Mouse (Mus musculus) olfactory bulb, adult 2 months (tissue): Measurements from ENCODE around the gene Slc7a14.

ENCODE experiments used
- CTCF ChIP-seq: fragments of 200-500 bp; IDR thresholded peaks from 2 replicates; pipeline ENCODE4 v1.5.1; 2012; ENCODE audit warnings: low read depth, mild to moderate bottlenecking, low read length, moderate library complexity; ENCODE audit not compliant: insufficient read depth
- POLR2A ChIP-seq: fragments of 200-500 bp; IDR thresholded peaks from 2 replicates; pipeline ENCODE4 v1.6.1; 2012; ENCODE audit warnings: mild to moderate bottlenecking, low read depth, low read length, moderate library complexity; ENCODE audit not compliant: insufficient read depth

- TF ChIP-seq CTCF (no peak), POLR2A (no peak)
Observed at GRCm38 (mm10) chr3:31269551-31270317, 40.4 kb downstream of the Slc7a14 start.
